Comparison of ENCODE assay signal across 8 mouse cellular contexts in genomic region chr1:180905307-180905706, GRCm38 (mm10). TPM values are rescaled to one million over a fixed set of nuclear protein-coding genes. Genes with fewer than 3 reads are reported as not detected.
A peak's percentile ranks its signal among the peaks of the same experiment; 100 is the strongest.
DNase-seq lines count a peak whose midpoint lies in the region; ATAC-seq and TF ChIP-seq lines count a peak whose summit lies in the region.

No protein-coding gene starts in this region.

- no peaks in the 10 kb centered on the region for H3K9me3 ChIP-seq in forebrain, postnatal 0 days (ENCODE audit: low read length)
- no peaks in the 10 kb centered on the region for H3K9me3 ChIP-seq in liver, embryonic 15.5 days (replicated peaks)

- no peak for TF ChIP-seq POLR2A in thymus, adult 2 months (IDR thresholded peaks at IDR 0.05; ENCODE audit: control insufficient read depth, extremely low read depth, insufficient read depth, low read length, poor library complexity)

- H3K27me3 ChIP-seq in thymus, adult 2 months (ENCODE audit: control insufficient read depth, insufficient read depth, low read length): no peaks in the 10 kb centered on the region
- H3K27me3 ChIP-seq in forebrain, postnatal 0 days (ENCODE audit: insufficient read depth, low read length): no peaks in the 10 kb centered on the region; the same call in 1 of the 2 replicates
- H3K27me3 ChIP-seq in liver, embryonic 15.5 days: no peaks in the 10 kb centered on the region

- H3K4me3 ChIP-seq in thymus, adult 2 months (ENCODE audit: control insufficient read depth, insufficient read depth, low read length): peak overlapping the region; percentile 27
- peak overlapping the region; percentile 90 for H3K4me3 ChIP-seq in forebrain, postnatal 0 days (ENCODE audit: low read depth, low read length)
- H3K4me3 ChIP-seq in liver, embryonic 15.5 days (replicated peaks): peak overlapping the region; percentile 97

- 0 out of 2 replicates have a peak overlapping the region, but pooled peaks have one; percentile 94 for H3K9ac ChIP-seq in forebrain, postnatal 0 days
- peak overlapping the region; percentile 95 for H3K9ac ChIP-seq in liver, embryonic 15.5 days

- 78% methylated on average over 6 of the region's 6 CpGs for WGBS in thymus, adult 2 months
- WGBS in forebrain, postnatal 0 days: 63% methylated on average over 6 of the region's 6 CpGs
- 63% methylated on average over 6 of the region's 6 CpGs for WGBS in liver, embryonic 15.5 days (ENCODE audit: insufficient replicate concordance)

- no peak for TF ChIP-seq CTCF in thymus, adult 2 months (IDR thresholded peaks at IDR 0.05; ENCODE audit: borderline replicate concordance, control insufficient read depth, extremely low read depth, insufficient read depth, low read length, poor library complexity)
- TF ChIP-seq CTCF in forebrain, postnatal 0 days (IDR thresholded peaks at IDR 0.05; ENCODE audit: low read depth): no peak

- ATAC-seq in forebrain, postnatal 0 days: no peak
- ATAC-seq in liver, embryonic 15.5 days (ENCODE audit: insufficient read depth): no peak

- H3K4me2 ChIP-seq in forebrain, postnatal 0 days (ENCODE audit: low read depth): peak overlapping the region; percentile 85
- H3K4me2 ChIP-seq in liver, embryonic 15.5 days: peak overlapping the region; percentile 76

- no peak overlapping the region for H3K27ac ChIP-seq in thymus, adult 2 months (ENCODE audit: control insufficient read depth, insufficient read depth, low read length)
- H3K27ac ChIP-seq in forebrain, postnatal 0 days (ENCODE audit: low read depth, low read length): no peak overlapping the region
- peak overlapping the region; percentile 95 for H3K27ac ChIP-seq in liver, embryonic 15.5 days (replicated peaks)

- no peak for DNase-seq in thymus, adult 2 months
- DNase-seq in thymus, adult 18-20 months: no peak
- DNase-seq in forebrain, postnatal 0 days: no peak
- DNase-seq in thymus, postnatal 4 days: peak; percentile 60
- no peak for DNase-seq in urinary bladder, adult 2 months (ENCODE audit: low spot score)
- no peak for DNase-seq in layer of hippocampus, adult 9-10 months (ENCODE audit: low spot score)
- DNase-seq in right cerebral cortex, postnatal 36 days (ENCODE audit: low spot score in 2 of 2): no peak

- H3K4me1 ChIP-seq in thymus, adult 2 months (replicated peaks; ENCODE audit: control insufficient read depth, insufficient read depth, low read length): peaks cover 13% of the 10 kb centered on the region
- H3K4me1 ChIP-seq in forebrain, postnatal 0 days (ENCODE audit: insufficient read depth): peaks cover 11% of the 10 kb centered on the region
- H3K4me1 ChIP-seq in liver, embryonic 15.5 days (replicated peaks): peaks cover 77% of the 10 kb centered on the region

- 0 out of 2 replicates have a peak, but pooled peaks cover 4% of the 10 kb centered on the region for H3K36me3 ChIP-seq in thymus, adult 2 months (ENCODE audit: control insufficient read depth, insufficient read depth, low read length)
- peaks cover 30% of the 10 kb centered on the region for H3K36me3 ChIP-seq in forebrain, postnatal 0 days (ENCODE audit: insufficient read depth)
- H3K36me3 ChIP-seq in liver, embryonic 15.5 days (replicated peaks): peaks cover 47% of the 10 kb centered on the region

RNA-seq across cellular contexts. Expression of gene Pycr2, which starts 1.2 kb away (rescaled TPM):
- 101 and 106 TPM in 2 replicates for polyA plus RNA-seq in thymus, adult 2 months (2012; rRNA removed)
- total RNA-seq in forebrain, postnatal 0 days (2014; rRNA removed): 64.2 and 81.2 TPM in 2 replicates
- polyA plus RNA-seq in forebrain, postnatal 0 days (2015; fragmentation: Nextera tagmentation; extraction: Ambion mirVana): 68.4 and 70.5 TPM in 2 replicates
- 93.6 and 108 TPM in 2 replicates for polyA plus RNA-seq in liver, embryonic 15.5 days (2015; fragmentation: Nextera tagmentation; extraction: Ambion mirVana)
- polyA plus RNA-seq in urinary bladder, adult 2 months (2012; rRNA removed): 34.1 and 46.5 TPM in 2 replicates

RNA-seq across cellular contexts. Expression of gene Lefty2, which starts 12.4 kb away (rescaled TPM):
- polyA plus RNA-seq in thymus, adult 2 months (2012; rRNA removed): 0.98 and 1.9 TPM in 2 replicates
- 21.1 and 21.2 TPM in 2 replicates for total RNA-seq in forebrain, postnatal 0 days (2014; rRNA removed)
- 11.3 and 17.3 TPM in 2 replicates for polyA plus RNA-seq in forebrain, postnatal 0 days (2015; fragmentation: Nextera tagmentation; extraction: Ambion mirVana)
- not detected in 2 replicates for polyA plus RNA-seq in liver, embryonic 15.5 days (2015; fragmentation: Nextera tagmentation; extraction: Ambion mirVana)
- 0.29 and 0.44 TPM in 2 replicates for polyA plus RNA-seq in urinary bladder, adult 2 months (2012; rRNA removed)

RNA-seq across cellular contexts. Expression of gene Lefty1, which starts 29.5 kb away (rescaled TPM):
- polyA plus RNA-seq in thymus, adult 2 months (2012; rRNA removed): 6.0 and 6.4 TPM in 2 replicates
- total RNA-seq in forebrain, postnatal 0 days (2014; rRNA removed): not detected in 2 replicates
- polyA plus RNA-seq in forebrain, postnatal 0 days (2015; fragmentation: Nextera tagmentation; extraction: Ambion mirVana): 0.33 and 0.35 TPM in 2 replicates
- polyA plus RNA-seq in liver, embryonic 15.5 days (2015; fragmentation: Nextera tagmentation; extraction: Ambion mirVana): 4.8 and 5.2 TPM in 2 replicates
- 27.3 and 32.8 TPM in 2 replicates for polyA plus RNA-seq in urinary bladder, adult 2 months (2012; rRNA removed)

RNA-seq across cellular contexts. Expression of gene Tmem63a, which starts 36.8 kb away (rescaled TPM):
- 47.3 and 49.3 TPM in 2 replicates for polyA plus RNA-seq in thymus, adult 2 months (2012; rRNA removed)
- 1.3 and 3.2 TPM in 2 replicates for total RNA-seq in forebrain, postnatal 0 days (2014; rRNA removed)
- polyA plus RNA-seq in forebrain, postnatal 0 days (2015; fragmentation: Nextera tagmentation; extraction: Ambion mirVana): 1.8 and 2.1 TPM in 2 replicates
- 8.0 and 9.3 TPM in 2 replicates for polyA plus RNA-seq in liver, embryonic 15.5 days (2015; fragmentation: Nextera tagmentation; extraction: Ambion mirVana)
- 72.8 and 80.0 TPM in 2 replicates for polyA plus RNA-seq in urinary bladder, adult 2 months (2012; rRNA removed)

RNA-seq across cellular contexts. Expression of gene Sde2, which starts 54.4 kb away (rescaled TPM):
- 18.4 and 19.4 TPM in 2 replicates for polyA plus RNA-seq in thymus, adult 2 months (2012; rRNA removed)
- total RNA-seq in forebrain, postnatal 0 days (2014; rRNA removed): 16.3 and 19.6 TPM in 2 replicates
- polyA plus RNA-seq in forebrain, postnatal 0 days (2015; fragmentation: Nextera tagmentation; extraction: Ambion mirVana): 17.8 and 24.8 TPM in 2 replicates
- 21.8 and 22.4 TPM in 2 replicates for polyA plus RNA-seq in liver, embryonic 15.5 days (2015; fragmentation: Nextera tagmentation; extraction: Ambion mirVana)
- polyA plus RNA-seq in urinary bladder, adult 2 months (2012; rRNA removed): 18.3 and 19.0 TPM in 2 replicates

Comparison
In these comparisons a context has a peak if more than half of its experiments do, and no peak if none do; other contexts are left out.
1. H3K4me3 ChIP-seq: peak in every context shown above with its lines; median percentile 97 in liver, embryonic 15.5 days; 90 in forebrain, postnatal 0 days; 27 in thymus, adult 2 months.